Mouse (Mus musculus): Measurements from ENCODE around the gene Tshz3. TPM values are rescaled to one million over a fixed set of nuclear protein-coding genes. Genes with fewer than 3 reads are reported as not detected.
A peak's percentile ranks its signal among the peaks of the same experiment; 100 is the strongest.

The Tshz3 gene
- 8.9 and 9.9 TPM in 2 replicates for polyA plus RNA-seq (2015; fragmentation: Nextera tagmentation; extraction: Ambion mirVana)

DNA sequence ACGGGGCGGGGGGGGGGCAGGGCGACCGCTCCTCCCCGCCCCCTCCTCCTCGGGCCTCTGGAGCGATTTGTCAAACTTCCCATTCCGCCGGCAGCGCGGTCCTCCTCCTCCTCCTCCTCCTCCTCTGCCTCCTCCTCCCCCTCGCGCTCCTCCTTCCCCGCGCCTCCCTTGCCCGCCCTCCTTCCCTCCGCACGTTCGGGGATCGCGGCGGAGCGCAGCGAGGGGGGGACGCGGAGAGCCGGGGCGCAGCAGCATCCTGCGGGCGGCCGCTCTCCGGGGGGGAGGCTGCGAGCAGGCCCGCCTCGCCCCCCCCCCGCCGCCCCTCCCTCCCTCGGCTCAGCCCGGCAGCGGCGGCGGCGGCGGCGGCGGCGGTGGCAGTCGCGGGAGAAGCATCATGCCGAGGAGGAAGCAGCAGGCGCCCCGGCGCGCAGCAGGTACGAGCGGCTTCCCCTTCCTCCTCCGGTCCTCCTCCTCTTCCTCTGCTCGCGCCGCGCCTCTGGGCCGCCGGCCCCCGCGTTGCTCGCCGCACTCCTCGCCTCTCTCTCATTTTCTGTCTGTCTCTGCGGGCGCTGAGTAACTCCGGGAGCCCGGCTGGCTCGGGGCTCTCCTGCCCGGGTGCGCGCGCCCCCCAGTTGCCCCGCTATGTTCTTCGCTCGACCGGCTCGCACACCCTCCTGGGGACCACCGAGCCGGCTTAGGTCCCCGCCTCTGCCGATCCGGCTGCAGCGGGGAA lies at the start of gene Tshz3:
Gene Tshz3 (plus strand): TSS at position 263 of the 733 bp plus-strand sequence.
- WGBS: under 1% methylated on average over 30 of the region's 88 CpGs
- H3K9ac ChIP-seq (ENCODE audit: low read depth, low read length): peak within 1 kb of the TSS; percentile 77
- peaks cover 23% of the 10 kb centered on the region for H3K4me1 ChIP-seq (ENCODE audit: control insufficient read depth, insufficient read depth, low read length)

DNA sequence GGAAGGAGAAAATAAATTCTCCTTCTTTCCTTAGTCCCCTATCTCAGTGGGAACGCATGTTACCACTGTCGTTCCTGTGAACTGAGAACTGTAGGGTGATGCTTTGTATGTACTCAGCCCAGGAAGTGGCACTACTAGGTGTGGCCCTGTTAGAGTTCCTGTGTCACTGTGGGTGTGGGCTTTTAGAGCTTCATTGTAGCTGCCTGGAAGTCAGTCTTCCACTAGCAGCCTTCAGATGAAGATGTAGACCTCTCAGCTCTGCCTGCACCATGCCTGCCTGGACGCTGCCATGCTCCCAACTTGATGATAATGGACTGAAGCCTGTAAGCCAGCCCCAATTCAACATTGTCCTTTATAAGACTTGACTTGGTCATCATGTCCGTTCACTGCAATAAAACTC lies 42.0 kb upstream of the Tshz3 start:
- 90% methylated on average over 4 of the region's 4 CpGs for WGBS
- H3K27me3 ChIP-seq (ENCODE audit: control insufficient read depth, insufficient read depth, low read depth, low read length): no peaks in the 10 kb centered on the region
- no peak overlapping the region for H3K27ac ChIP-seq (ENCODE audit: low read length)
- no peak for ATAC-seq
- H3K36me3 ChIP-seq (ENCODE audit: control insufficient read depth, insufficient read depth, low read length): no peaks in the 10 kb centered on the region
- no peaks in the 10 kb centered on the region for H3K4me1 ChIP-seq (ENCODE audit: control insufficient read depth, insufficient read depth, low read length)
- no peak overlapping the region for H3K4me3 ChIP-seq (ENCODE audit: low read depth, low read length)
- no peak overlapping the region for H3K4me2 ChIP-seq (ENCODE audit: low read length)
- H3K9ac ChIP-seq (ENCODE audit: low read depth, low read length): no peak overlapping the region
- no peaks in the 10 kb centered on the region for H3K9me3 ChIP-seq (replicated peaks; ENCODE audit: control insufficient read depth, low read length, poor library complexity, severe bottlenecking)

More for the DNA sequence above, at the start of gene Tshz3:
- Histone ChIP-seq H3K27me3 (ENCODE audit: control insufficient read depth, insufficient read depth, low read depth, low read length) (peaks cover 23% of the 10 kb centered on the region), H3K27ac (ENCODE audit: low read length) (peak within 1 kb of the TSS; percentile 77), H3K4me3 (ENCODE audit: low read depth, low read length) (peak within 1 kb of the TSS; percentile 91), H3K36me3 (ENCODE audit: control insufficient read depth, insufficient read depth, low read length) (no peaks in the 10 kb centered on the region), H3K4me2 (ENCODE audit: low read length) (peak within 1 kb of the TSS; percentile 99), H3K9me3 (replicated peaks; ENCODE audit: control insufficient read depth, low read length, poor library complexity, severe bottlenecking) (no peaks in the 10 kb centered on the region)
- peak; percentile 75 for ATAC-seq

DNA sequence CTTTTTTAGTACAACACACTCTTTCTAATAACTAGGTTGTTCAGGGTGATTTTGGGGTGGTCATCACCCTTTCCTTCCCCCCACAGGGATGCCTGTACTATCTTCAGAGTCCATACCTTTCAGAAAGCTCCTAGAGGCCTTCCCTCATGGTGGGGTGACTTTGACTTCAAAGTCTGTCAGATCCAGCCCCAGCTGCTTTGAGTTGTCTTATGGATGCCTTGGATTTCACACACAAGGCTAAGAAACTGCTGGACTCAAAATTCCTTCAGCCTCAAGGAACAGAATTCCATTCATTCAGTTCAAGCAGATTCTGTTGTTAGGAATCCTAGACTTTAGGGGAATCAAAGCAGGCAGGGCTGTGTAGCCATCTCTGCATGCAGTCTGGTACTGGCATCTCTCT lies 41.5 kb upstream of the Tshz3 start:
- no peak overlapping the region for H3K4me2 ChIP-seq (ENCODE audit: low read length)
- H3K27ac ChIP-seq (ENCODE audit: low read length): no peak overlapping the region
- H3K9me3 ChIP-seq (replicated peaks; ENCODE audit: control insufficient read depth, low read length, poor library complexity, severe bottlenecking): no peaks in the 10 kb centered on the region
- no peaks in the 10 kb centered on the region for H3K27me3 ChIP-seq (ENCODE audit: control insufficient read depth, insufficient read depth, low read depth, low read length)
- no peak for ATAC-seq
- no peaks in the 10 kb centered on the region for H3K36me3 ChIP-seq (ENCODE audit: control insufficient read depth, insufficient read depth, low read length)
- H3K4me3 ChIP-seq (ENCODE audit: low read depth, low read length): no peak overlapping the region
- H3K4me1 ChIP-seq (ENCODE audit: control insufficient read depth, insufficient read depth, low read length): no peaks in the 10 kb centered on the region
- H3K9ac ChIP-seq (ENCODE audit: low read depth, low read length): no peak overlapping the region

DNA sequence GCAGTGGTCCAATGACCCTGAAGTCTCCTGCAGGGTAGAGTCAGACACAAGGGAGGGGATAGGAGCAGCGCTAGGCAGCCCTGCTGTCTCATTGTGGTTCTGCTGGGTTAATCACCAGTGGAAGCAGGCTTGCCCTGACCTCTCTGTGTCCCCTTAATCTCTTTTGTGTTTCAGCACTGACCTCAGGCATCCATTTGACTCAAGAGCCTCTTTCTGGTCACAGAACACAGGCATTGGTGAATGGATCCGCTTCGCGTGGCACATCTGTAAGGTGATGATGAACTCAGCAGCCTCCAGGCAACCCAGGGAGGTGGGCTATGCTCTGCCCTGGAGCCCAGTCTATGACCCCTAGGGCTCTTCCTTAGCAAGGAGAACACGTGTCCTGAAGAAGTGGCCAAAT lies 39.6 kb upstream of the Tshz3 start:
- no peak for ATAC-seq
- Histone ChIP-seq H3K9me3 (replicated peaks; ENCODE audit: control insufficient read depth, low read length, poor library complexity, severe bottlenecking) (no peaks in the 10 kb centered on the region), H3K36me3 (ENCODE audit: control insufficient read depth, insufficient read depth, low read length) (no peaks in the 10 kb centered on the region)

DNA sequence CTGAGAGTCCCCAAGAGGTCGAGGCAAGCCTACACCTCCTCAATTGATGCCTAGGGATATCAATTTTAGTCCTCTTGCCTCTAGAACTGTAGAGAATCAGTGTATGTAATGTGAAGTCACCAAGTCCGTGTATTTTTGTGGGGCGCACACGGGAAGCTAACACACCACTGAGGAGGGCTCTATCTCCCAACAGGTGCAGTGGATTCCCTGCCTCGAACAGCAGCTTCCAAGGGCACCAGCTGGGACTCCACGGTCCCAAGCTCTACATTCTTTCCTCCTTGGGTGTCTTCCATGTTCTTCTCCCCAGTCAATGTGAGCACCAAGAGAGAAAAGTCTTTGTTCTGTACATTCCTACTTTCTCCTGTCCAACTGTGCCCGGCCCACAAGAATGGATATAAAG lies 38.7 kb upstream of the Tshz3 start:
- no peaks in the 10 kb centered on the region for H3K4me1 ChIP-seq (ENCODE audit: control insufficient read depth, insufficient read depth, low read length)
- no peak overlapping the region for H3K27ac ChIP-seq (ENCODE audit: low read length)
- H3K4me3 ChIP-seq (ENCODE audit: low read depth, low read length): no peak overlapping the region
- 89% methylated on average over 7 of the region's 7 CpGs for WGBS
- H3K36me3 ChIP-seq (ENCODE audit: control insufficient read depth, insufficient read depth, low read length): no peaks in the 10 kb centered on the region
- H3K9ac ChIP-seq (ENCODE audit: low read depth, low read length): no peak overlapping the region
- no peak overlapping the region for H3K4me2 ChIP-seq (ENCODE audit: low read length)
- ATAC-seq: no peak
- H3K27me3 ChIP-seq (ENCODE audit: control insufficient read depth, insufficient read depth, low read depth, low read length): no peaks in the 10 kb centered on the region
- H3K9me3 ChIP-seq (replicated peaks; ENCODE audit: control insufficient read depth, low read length, poor library complexity, severe bottlenecking): no peaks in the 10 kb centered on the region

More for the DNA sequence above, 39.6 kb upstream of the Tshz3 start:
- 15% methylated on average over 5 of the region's 5 CpGs for WGBS
- H3K4me2 ChIP-seq (ENCODE audit: low read length): no peak overlapping the region
- H3K4me1 ChIP-seq (ENCODE audit: control insufficient read depth, insufficient read depth, low read length): no peaks in the 10 kb centered on the region
- H3K9ac ChIP-seq (ENCODE audit: low read depth, low read length): no peak overlapping the region
- no peak overlapping the region for H3K4me3 ChIP-seq (ENCODE audit: low read depth, low read length)
- no peaks in the 10 kb centered on the region for H3K27me3 ChIP-seq (ENCODE audit: control insufficient read depth, insufficient read depth, low read depth, low read length)
- no peak overlapping the region for H3K27ac ChIP-seq (ENCODE audit: low read length)

DNA sequence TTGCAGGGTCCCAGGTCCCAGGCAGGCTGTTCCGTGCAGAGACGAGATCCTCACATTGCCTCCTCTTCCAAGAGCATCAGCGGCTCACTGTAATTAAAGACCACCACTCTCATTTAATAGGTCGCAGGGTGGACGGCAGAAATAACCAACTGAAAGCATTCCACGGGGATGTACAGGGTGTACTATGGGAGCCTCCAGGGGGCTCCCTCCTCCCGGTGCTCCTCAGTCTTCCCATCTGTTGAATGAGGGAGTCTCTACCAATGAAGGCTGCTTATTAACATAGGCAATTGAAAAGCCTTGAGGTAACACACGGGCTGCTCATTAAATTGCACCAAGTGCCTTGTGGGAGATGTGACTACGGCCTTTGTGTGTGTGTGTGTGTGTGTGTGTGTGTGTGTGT lies 37.3 kb upstream of the Tshz3 start:
- no peaks in the 10 kb centered on the region for H3K27me3 ChIP-seq (ENCODE audit: control insufficient read depth, insufficient read depth, low read depth, low read length)
- no peak overlapping the region for H3K4me3 ChIP-seq (ENCODE audit: low read depth, low read length)
- H3K9ac ChIP-seq (ENCODE audit: low read depth, low read length): no peak overlapping the region
- 73% methylated on average over 9 of the region's 9 CpGs for WGBS
- H3K9me3 ChIP-seq (replicated peaks; ENCODE audit: control insufficient read depth, low read length, poor library complexity, severe bottlenecking): no peaks in the 10 kb centered on the region
- H3K27ac ChIP-seq (ENCODE audit: low read length): no peak overlapping the region
- no peaks in the 10 kb centered on the region for H3K4me1 ChIP-seq (ENCODE audit: control insufficient read depth, insufficient read depth, low read length)
- no peak for ATAC-seq
- no peaks in the 10 kb centered on the region for H3K36me3 ChIP-seq (ENCODE audit: control insufficient read depth, insufficient read depth, low read length)
- H3K4me2 ChIP-seq (ENCODE audit: low read length): no peak overlapping the region

DNA sequence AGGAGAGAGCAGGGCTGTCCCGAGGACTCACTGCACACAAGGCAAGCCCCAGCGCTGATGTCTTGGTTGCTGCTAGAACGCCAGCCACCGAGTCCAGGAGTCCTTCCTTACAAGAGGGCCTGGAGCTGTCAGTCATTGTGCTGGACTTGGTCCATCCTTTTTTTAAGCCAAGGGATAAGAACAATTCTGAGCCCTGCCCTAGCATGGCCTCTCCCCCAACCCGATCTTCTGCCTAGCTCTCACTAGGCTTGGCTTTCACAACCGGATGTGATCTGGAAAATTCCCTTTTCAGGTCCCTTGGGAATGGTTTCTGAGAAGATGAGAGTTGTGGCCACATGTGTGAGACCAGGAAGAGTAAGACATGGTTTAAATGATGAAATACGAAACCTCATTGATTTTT lies 34.5 kb upstream of the Tshz3 start:
- Histone ChIP-seq H3K4me2 (ENCODE audit: low read length) (no peak overlapping the region), H3K9ac (ENCODE audit: low read depth, low read length) (no peak overlapping the region), H3K9me3 (replicated peaks; ENCODE audit: control insufficient read depth, low read length, poor library complexity, severe bottlenecking) (no peaks in the 10 kb centered on the region), H3K27me3 (ENCODE audit: control insufficient read depth, insufficient read depth, low read depth, low read length) (no peaks in the 10 kb centered on the region), H3K36me3 (ENCODE audit: control insufficient read depth, insufficient read depth, low read length) (no peaks in the 10 kb centered on the region), H3K27ac (ENCODE audit: low read length) (no peak overlapping the region), H3K4me3 (ENCODE audit: low read depth, low read length) (no peak overlapping the region), H3K4me1 (ENCODE audit: control insufficient read depth, insufficient read depth, low read length) (no peaks in the 10 kb centered on the region)
- 87% methylated on average over 7 of the region's 7 CpGs for WGBS
- ATAC-seq: no peak

DNA sequence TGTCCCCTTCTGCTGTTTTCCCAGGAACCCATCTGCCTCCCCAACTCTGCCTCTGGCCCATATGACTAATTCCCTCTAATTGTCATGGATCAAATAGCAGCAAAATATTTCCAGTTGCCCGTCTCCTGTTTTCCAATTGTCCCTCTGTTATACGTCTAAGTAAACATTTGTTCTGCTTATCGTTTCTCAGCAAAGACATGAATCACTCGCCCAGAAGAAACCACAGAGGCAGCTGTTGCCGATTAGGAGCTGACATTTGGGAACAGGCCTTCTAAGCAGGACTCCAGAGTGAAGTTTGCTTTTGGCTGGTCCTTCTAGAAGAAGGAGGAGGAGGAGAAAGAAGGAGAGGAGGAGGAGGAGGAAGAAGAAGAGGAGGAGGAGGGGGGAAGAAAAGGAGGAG lies 30.2 kb upstream of the Tshz3 start:
- Histone ChIP-seq H3K27me3 (ENCODE audit: control insufficient read depth, insufficient read depth, low read depth, low read length) (no peaks in the 10 kb centered on the region), H3K4me1 (ENCODE audit: control insufficient read depth, insufficient read depth, low read length) (no peaks in the 10 kb centered on the region), H3K27ac (ENCODE audit: low read length) (no peak overlapping the region), H3K36me3 (ENCODE audit: control insufficient read depth, insufficient read depth, low read length) (no peaks in the 10 kb centered on the region), H3K9ac (ENCODE audit: low read depth, low read length) (no peak overlapping the region), H3K4me3 (ENCODE audit: low read depth, low read length) (no peak overlapping the region), H3K9me3 (replicated peaks; ENCODE audit: control insufficient read depth, low read length, poor library complexity, severe bottlenecking) (no peaks in the 10 kb centered on the region), H3K4me2 (ENCODE audit: low read length) (no peak overlapping the region)
- no peak for ATAC-seq
- 82% methylated on average over 5 of the region's 5 CpGs for WGBS

DNA sequence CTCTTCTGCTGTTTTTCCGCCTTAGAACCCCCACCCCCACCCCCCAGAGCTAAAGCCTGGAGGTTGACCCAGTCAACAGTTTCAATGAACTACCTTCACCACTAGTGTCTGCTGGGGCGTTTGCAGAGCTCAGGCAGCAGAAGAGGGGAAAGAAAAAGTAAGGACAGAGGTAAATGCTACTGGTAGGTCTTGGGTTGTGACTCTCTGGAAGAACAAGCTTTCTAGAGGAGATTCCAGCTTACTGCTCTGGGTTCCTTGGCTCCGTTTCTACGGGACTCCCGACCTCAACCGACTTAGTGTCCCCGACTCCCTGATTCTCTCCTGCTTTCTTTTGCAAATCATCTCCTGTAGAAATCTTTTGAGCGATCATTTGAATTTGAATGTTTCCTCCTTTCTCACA lies 19.9 kb upstream of the Tshz3 start:
- no peaks in the 10 kb centered on the region for H3K36me3 ChIP-seq (ENCODE audit: control insufficient read depth, insufficient read depth, low read length)
- no peak overlapping the region for H3K4me2 ChIP-seq (ENCODE audit: low read length)
- no peak overlapping the region for H3K9ac ChIP-seq (ENCODE audit: low read depth, low read length)
- WGBS: 13% methylated on average over 8 of the region's 8 CpGs
- H3K4me1 ChIP-seq (ENCODE audit: control insufficient read depth, insufficient read depth, low read length): peaks cover 16% of the 10 kb centered on the region
- peaks cover 12% of the 10 kb centered on the region for H3K27me3 ChIP-seq (ENCODE audit: control insufficient read depth, insufficient read depth, low read depth, low read length)
- H3K4me3 ChIP-seq (ENCODE audit: low read depth, low read length): no peak overlapping the region
- H3K27ac ChIP-seq (ENCODE audit: low read length): no peak overlapping the region
- no peaks in the 10 kb centered on the region for H3K9me3 ChIP-seq (replicated peaks; ENCODE audit: control insufficient read depth, low read length, poor library complexity, severe bottlenecking)
- ATAC-seq: no peak

Measured in midbrain, embryonic 16.5 days (tissue).